Mouse (Mus musculus): ENCODE measurements around the gene Pm20d1. TPM values are rescaled to one million over a fixed set of nuclear protein-coding genes. Genes with fewer than 3 reads are reported as not detected.
"Not testable (repeated sequence)": the region's sequence is repeated elsewhere in the genome, so short reads cannot be mapped to it uniquely, and the experiment has no call there.

Pm20d1 gene
- total RNA-seq, 2 experiments from 2014 or later, result 3.1 to 5.1 TPM

GRCm38 (mm10) chr1:131770656-131771055 is 26.5 kb upstream of the Pm20d1 start:
- intact Hi-C loops (cut with DNase I), result loop anchor here (5.0 kb wide), 1 partner anchor 57 kb away; the partner anchor contains the start of gene Slc41a1
- no peak for DNase-seq (ENCODE audit: low spot score)

- intact Hi-C loops (cut with DNase I), result loop anchor here (5.0 kb wide), 1 partner anchor 56 kb away; the partner anchor contains the start of gene Slc41a1
- DNase-seq (ENCODE audit: low spot score), result no peak
These were observed 25.7 kb upstream of the Pm20d1 start for GRCm38 (mm10) chr1:131771440-131771839.

GRCm38 (mm10) chr1:131794591-131794990 is 2.6 kb upstream of the Pm20d1 start:
- DNase-seq (ENCODE audit: low spot score), result no peak
- intact Hi-C loops (cut with DNase I), result no loop called here

GRCm38 (mm10) chr1:131795171-131795570 is 2.0 kb upstream of the Pm20d1 start:
- intact Hi-C loops (cut with DNase I), result no loop called here
- DNase-seq (ENCODE audit: low spot score), result no peak

- DNase-seq (ENCODE audit: low spot score), result no peak
- intact Hi-C loops (cut with DNase I), result no loop called here
These were observed 2.8 kb downstream of the Pm20d1 start for GRCm38 (mm10) chr1:131800001-131800400.

GRCm38 (mm10) chr1:131801071-131801470 is 3.9 kb downstream of the Pm20d1 start:
- DNase-seq (ENCODE audit: low spot score), result no peak

GRCm38 (mm10) chr1:131802652-131803051 is 5.5 kb downstream of the Pm20d1 start:
- intact Hi-C loops (cut with DNase I), result no loop called here
- no peak for DNase-seq (ENCODE audit: low spot score)

More at GRCm38 (mm10) chr1:131801071-131801470, 3.9 kb downstream of the Pm20d1 start:
- intact Hi-C loops (cut with DNase I), result no loop called here

GRCm38 (mm10) chr1:131804166-131804565 is 7.0 kb downstream of the Pm20d1 start:
- intact Hi-C loops (cut with DNase I), result no loop called here
- DNase-seq (ENCODE audit: low spot score), result no peak

GRCm38 (mm10) chr1:131808986-131809385 is 11.8 kb downstream of the Pm20d1 start:
- intact Hi-C loops (cut with DNase I), result no loop called here
- no peak for DNase-seq (ENCODE audit: low spot score)

GRCm38 (mm10) chr1:131809651-131810050 is 12.5 kb downstream of the Pm20d1 start:
- no peak for DNase-seq (ENCODE audit: low spot score)
- intact Hi-C loops (cut with DNase I), result no loop called here

GRCm38 (mm10) chr1:131811393-131811792 is 14.2 kb downstream of the Pm20d1 start:
- intact Hi-C loops (cut with DNase I), result no loop called here
- no peak for DNase-seq (ENCODE audit: low spot score)

GRCm38 (mm10) chr1:131812006-131812405 is 14.8 kb downstream of the Pm20d1 start:
- intact Hi-C loops (cut with DNase I), result no loop called here
- no peak for DNase-seq (ENCODE audit: low spot score)

- no peak for DNase-seq (ENCODE audit: low spot score)
- intact Hi-C loops (cut with DNase I), result no loop called here
These were observed 15.6 kb downstream of the Pm20d1 start for GRCm38 (mm10) chr1:131812631-131813295.

- no peak for DNase-seq (ENCODE audit: low spot score)
- intact Hi-C loops (cut with DNase I), result no loop called here
These were observed 16.6 kb downstream of the Pm20d1 start for GRCm38 (mm10) chr1:131813731-131814130.

- intact Hi-C loops (cut with DNase I), result no loop called here
- DNase-seq (ENCODE audit: low spot score), result no peak
These were observed 17.0 kb downstream of the Pm20d1 start for GRCm38 (mm10) chr1:131814191-131814590.

GRCm38 (mm10) chr1:131816886-131817285 is 19.7 kb downstream of the Pm20d1 start:
- DNase-seq (ENCODE audit: low spot score), result no peak
- intact Hi-C loops (cut with DNase I), result no loop called here

GRCm38 (mm10) chr1:131820353-131820752 is 23.2 kb downstream of the Pm20d1 start:
- DNase-seq (ENCODE audit: low spot score); intact Hi-C loops (cut with DNase I): not testable (repeated sequence)

GRCm38 (mm10) chr1:131820887-131821328 is 23.7 kb downstream of the Pm20d1 start:
- intact Hi-C loops (cut with DNase I), result no loop called here
- DNase-seq (ENCODE audit: low spot score), result no peak

- intact Hi-C loops (cut with DNase I), result no loop called here
- DNase-seq (ENCODE audit: low spot score), result no peak
These were observed 25.1 kb downstream of the Pm20d1 start for GRCm38 (mm10) chr1:131822292-131822691.

- intact Hi-C loops (cut with DNase I), result no loop called here
- DNase-seq (ENCODE audit: low spot score), result no peak
These were observed 25.8 kb downstream of the Pm20d1 start for GRCm38 (mm10) chr1:131822856-131823492.

- no peak for DNase-seq (ENCODE audit: low spot score)
- intact Hi-C loops (cut with DNase I), result no loop called here
These were observed 26.4 kb downstream of the Pm20d1 start for GRCm38 (mm10) chr1:131823563-131823962.
